Mouse (Mus musculus) embryonic facial prominence, embryonic 15.5 days (tissue): ENCODE measurements around the gene Tmem121. TPM values are rescaled to one million over a fixed set of nuclear protein-coding genes. Genes with fewer than 3 reads are reported as not detected.
A peak's percentile ranks its signal among the peaks of the same experiment; 100 is the strongest.

Experiments
- ATAC-seq: fragments of 200-750 bp; cut with Nextera tagmentation; 2 replicates; pipeline ENCODE4 v1.8.0; 2017; ENCODE audit warnings: low read depth, moderate TSS enrichment; ENCODE audit not compliant: insufficient number of reproducible peaks, low FRiP score, low TSS enrichment
- H3K27ac ChIP-seq: fragments of 300-500 bp; sonication (generic); replicated peaks from 2 replicates; pipeline ENCODE4 v1.5.1; 2015; ENCODE audit warnings: mild to moderate bottlenecking, inconsistent platforms
- H3K27me3 ChIP-seq: fragments of 300-500 bp; sonication (generic); 2 replicates; pipeline ENCODE4 v1.6.1; 2015; ENCODE audit warnings: inconsistent platforms
- H3K36me3 ChIP-seq: fragments of 300-500 bp; sonication (generic); 2 replicates; pipeline ENCODE4 v1.6.1; 2015; ENCODE audit warnings: mild to moderate bottlenecking, inconsistent platforms
- H3K4me1 ChIP-seq: fragments of 300-500 bp; sonication (generic); 2 replicates; pipeline ENCODE4 v1.6.1; 2015; ENCODE audit warnings: inconsistent platforms
- H3K4me2 ChIP-seq: fragments of 300-500 bp; sonication (generic); replicated peaks from 2 replicates; pipeline ENCODE4 v1.6.1; 2015; ENCODE audit warnings: mild to moderate bottlenecking, inconsistent platforms
- H3K4me3 ChIP-seq: fragments of 300-500 bp; sonication (generic); replicated peaks from 2 replicates; pipeline ENCODE4 v1.5.1; 2015; ENCODE audit warnings: mild to moderate bottlenecking, inconsistent platforms
- H3K9ac ChIP-seq: fragments of 300-500 bp; sonication (generic); 2 replicates; pipeline ENCODE4 v1.6.1; 2015; ENCODE audit warnings: inconsistent platforms
- H3K9me3 ChIP-seq: fragments of 300-500 bp; sonication (generic); replicated peaks from 2 replicates; pipeline ENCODE4 v1.6.1; 2016; ENCODE audit warnings: inconsistent platforms
- WGBS: fragments of 180-500 bp; shearing (Covaris S2); methylation state at CpG from one replicate; pipeline ENCODE4 v1.1.7; 2015; 5-methylcytosine and 5-hydroxymethylcytosine counted together
- polyA plus RNA-seq: library from polyadenylated mRNA; unstranded; fragments of >200 nt; fragmentation: Nextera tagmentation; extraction: Ambion mirVana; gene quantifications from 2 replicates; pipeline ENCODE4 v1.2.1, GENCODE M21; 2015

Gene Tmem121
- polyA plus RNA-seq, 1 experiment from 2014 or later, result 17.0 TPM

- Histone ChIP-seq H3K4me2 (peak overlapping the region; percentile 91), H3K4me1 (peaks cover 66% of the 10 kb centered on the region), H3K27me3 (peaks cover 27% of the 10 kb centered on the region), H3K36me3 (peaks cover 10% of the 10 kb centered on the region), H3K9ac (peak overlapping the region; percentile 15; the same call in 1 of the 2 replicates), H3K9me3 (no peaks in the 10 kb centered on the region), H3K4me3 (peak overlapping the region; percentile 58), H3K27ac (peak overlapping the region; percentile 75)
- 0 out of 2 replicates have a peak, but pooled peaks have one; percentile 3 for ATAC-seq
- 20% methylated on average over 15 of the region's 15 CpGs for WGBS
Observed at GRCm38 (mm10) chr12:113142021-113142975, 43.4 kb upstream of the Tmem121 start.

- peaks cover 27% of the 10 kb centered on the region for H3K27me3 ChIP-seq
- H3K4me2 ChIP-seq, result peak overlapping the region; percentile 91
- WGBS, result 51% methylated on average over 7 of the region's 7 CpGs
- H3K9ac ChIP-seq, result no peak overlapping the region
- peaks cover 2% of the 10 kb centered on the region; the same call in 1 of the 2 replicates for H3K36me3 ChIP-seq
- H3K4me3 ChIP-seq, result peak overlapping the region; percentile 58
- no peaks in the 10 kb centered on the region for H3K9me3 ChIP-seq
- peaks cover 68% of the 10 kb centered on the region for H3K4me1 ChIP-seq
- ATAC-seq, result no peak
- no peak overlapping the region; the same call in 1 of the 2 replicates for H3K27ac ChIP-seq
Observed at GRCm38 (mm10) chr12:113143164-113143563, 42.6 kb upstream of the Tmem121 start.

GRCm38 (mm10) chr12:113144001-113144756 is 41.6 kb upstream of the Tmem121 start:
- H3K4me1 ChIP-seq, result peaks cover 65% of the 10 kb centered on the region
- 83% methylated on average over 20 of the region's 20 CpGs for WGBS
- peaks cover 27% of the 10 kb centered on the region for H3K27me3 ChIP-seq

GRCm38 (mm10) chr12:113144886-113145285 is 40.8 kb upstream of the Tmem121 start:
- ATAC-seq, result no peak
- H3K4me3 ChIP-seq, result no peak overlapping the region
- 87% methylated on average over 16 of the region's 16 CpGs for WGBS
- no peak overlapping the region for H3K4me2 ChIP-seq
- H3K27ac ChIP-seq, result no peak overlapping the region
- H3K9ac ChIP-seq, result no peak overlapping the region
- H3K9me3 ChIP-seq, result no peaks in the 10 kb centered on the region
- H3K27me3 ChIP-seq, result peaks cover 28% of the 10 kb centered on the region
- H3K36me3 ChIP-seq, result no peaks in the 10 kb centered on the region
- H3K4me1 ChIP-seq, result peaks cover 58% of the 10 kb centered on the region

More at GRCm38 (mm10) chr12:113144001-113144756, 41.6 kb upstream of the Tmem121 start:
- no peak for ATAC-seq
- Histone ChIP-seq H3K9me3 (no peaks in the 10 kb centered on the region), H3K4me2 (no peak overlapping the region), H3K36me3 (no peaks in the 10 kb centered on the region), H3K9ac (no peak overlapping the region), H3K4me3 (no peak overlapping the region), H3K27ac (no peak overlapping the region)

- WGBS, result 89% methylated on average over 5 of the region's 5 CpGs
- no peaks in the 10 kb centered on the region for H3K36me3 ChIP-seq
- H3K4me1 ChIP-seq, result peaks cover 51% of the 10 kb centered on the region
- H3K9me3 ChIP-seq, result no peaks in the 10 kb centered on the region
- ATAC-seq, result no peak
- no peak overlapping the region for H3K27ac ChIP-seq
- H3K4me3 ChIP-seq, result no peak overlapping the region
- no peak overlapping the region for H3K4me2 ChIP-seq
- H3K27me3 ChIP-seq, result peaks cover 31% of the 10 kb centered on the region
- no peak overlapping the region for H3K9ac ChIP-seq
Observed at GRCm38 (mm10) chr12:113145591-113145990, 40.1 kb upstream of the Tmem121 start.

GRCm38 (mm10) chr12:113146112-113147057 is 39.3 kb upstream of the Tmem121 start, which contains the start of gene Crip1:
TSS of gene Crip1 (plus strand) at chr12:113146316.
- Histone ChIP-seq H3K27me3 (peaks cover 31% of the 10 kb centered on the region), H3K9ac (no peak within 1 kb of the TSS), H3K4me1 (peaks cover 48% of the 10 kb centered on the region), H3K9me3 (no peaks in the 10 kb centered on the region), H3K36me3 (no peaks in the 10 kb centered on the region), H3K27ac (0 out of 2 replicates have a peak within 1 kb of the TSS, but pooled peaks have one; percentile 0), H3K4me2 (peak within 1 kb of the TSS; percentile 41), H3K4me3 (peak within 1 kb of the TSS; percentile 16)
- 6% methylated on average over 45 of the region's 45 CpGs for WGBS
- ATAC-seq, result no peak

- Histone ChIP-seq H3K27ac (no peak overlapping the region; the same call in 1 of the 2 replicates), H3K4me3 (no peak overlapping the region), H3K9me3 (no peaks in the 10 kb centered on the region), H3K27me3 (peaks cover 27% of the 10 kb centered on the region), H3K4me2 (no peak overlapping the region), H3K36me3 (no peaks in the 10 kb centered on the region), H3K4me1 (peaks cover 48% of the 10 kb centered on the region), H3K9ac (no peak overlapping the region)
- 82% methylated on average over 8 of the region's 8 CpGs for WGBS
- no peak for ATAC-seq
Observed at GRCm38 (mm10) chr12:113147481-113147880, 38.2 kb upstream of the Tmem121 start.

GRCm38 (mm10) chr12:113148381-113149035 is 37.2 kb upstream of the Tmem121 start:
- Histone ChIP-seq H3K36me3 (no peaks in the 10 kb centered on the region), H3K27ac (no peak overlapping the region), H3K4me3 (no peak overlapping the region), H3K27me3 (peaks cover 21% of the 10 kb centered on the region), H3K9ac (no peak overlapping the region), H3K9me3 (no peaks in the 10 kb centered on the region), H3K4me1 (peaks cover 41% of the 10 kb centered on the region), H3K4me2 (no peak overlapping the region)
- 46% methylated on average over 16 of the region's 16 CpGs for WGBS
- no peak for ATAC-seq

- Histone ChIP-seq H3K36me3 (no peaks in the 10 kb centered on the region), H3K9me3 (no peaks in the 10 kb centered on the region), H3K4me3 (no peak overlapping the region), H3K27ac (no peak overlapping the region), H3K9ac (no peak overlapping the region), H3K4me1 (peaks cover 41% of the 10 kb centered on the region), H3K4me2 (no peak overlapping the region), H3K27me3 (peaks cover 21% of the 10 kb centered on the region)
- no peak for ATAC-seq
- 70% methylated on average over 4 of the region's 4 CpGs for WGBS
Observed at GRCm38 (mm10) chr12:113149341-113149740, 36.4 kb upstream of the Tmem121 start.

- Histone ChIP-seq H3K4me3 (no peak overlapping the region), H3K36me3 (no peaks in the 10 kb centered on the region), H3K9ac (no peak overlapping the region), H3K4me2 (no peak overlapping the region), H3K4me1 (peaks cover 45% of the 10 kb centered on the region), H3K27me3 (peaks cover 21% of the 10 kb centered on the region), H3K9me3 (no peaks in the 10 kb centered on the region), H3K27ac (no peak overlapping the region)
- 67% methylated on average over 3 of the region's 3 CpGs for WGBS
- no peak for ATAC-seq
Observed at GRCm38 (mm10) chr12:113149896-113150295, 35.8 kb upstream of the Tmem121 start.
